Mouse (Mus musculus) embryonic fibroblast, embryonic 13.5 days (primary cell): Measurements from ENCODE around the gene Epb41l1.

ENCODE experiments used
- CTCF ChIP-seq: IDR thresholded peaks from 2 replicates; pipeline ENCODE4 v1.5.1; 2011; ENCODE audit warnings: mild to moderate bottlenecking, control low read depth, low read length, moderate library complexity, borderline replicate concordance; ENCODE audit not compliant: insufficient read depth
- POLR2A ChIP-seq: IDR thresholded peaks from 2 replicates; pipeline ENCODE4 v1.6.1; 2011; ENCODE audit warnings: low read depth, mild to moderate bottlenecking, control low read depth, low read length, moderate library complexity

GRCm38 (mm10) chr2:156505533-156505932 is 84.8 kb downstream of the Epb41l1 start:
- TF ChIP-seq POLR2A (no peak), CTCF (no peak)
